Mouse (Mus musculus): ENCODE measurements around the gene Gmeb2.

- TF ChIP-seq POLR2A (IDR thresholded peaks at IDR 0.05; ENCODE audit: borderline replicate concordance, extremely low read depth, low read depth, low read length) = no peak
- TF ChIP-seq CTCF (IDR thresholded peaks at IDR 0.05; ENCODE audit: insufficient read depth, low read length) = no peak
These were observed 85.4 kb downstream of the Gmeb2 start, which contains the start of gene Ptk6 for GRCm38 (mm10) chr2:181202422-181202821.
